Mouse (Mus musculus): ENCODE measurements around the gene Tmem254b. TPM values are rescaled to one million over a fixed set of nuclear protein-coding genes. Genes with fewer than 3 reads are reported as not detected.
A peak's percentile ranks its signal among the peaks of the same experiment; 100 is the strongest.
"Not testable (repeated sequence)": the region's sequence is repeated elsewhere in the genome, so short reads cannot be mapped to it uniquely, and the experiment has no call there.

The Tmem254b gene
- polyA plus RNA-seq (2017; shearing (Covaris generic)): 10 to 100 TPM in 1 of 2 experiments, 1 to 10 TPM in 1; 6.6 to 17.9 TPM

DNA sequence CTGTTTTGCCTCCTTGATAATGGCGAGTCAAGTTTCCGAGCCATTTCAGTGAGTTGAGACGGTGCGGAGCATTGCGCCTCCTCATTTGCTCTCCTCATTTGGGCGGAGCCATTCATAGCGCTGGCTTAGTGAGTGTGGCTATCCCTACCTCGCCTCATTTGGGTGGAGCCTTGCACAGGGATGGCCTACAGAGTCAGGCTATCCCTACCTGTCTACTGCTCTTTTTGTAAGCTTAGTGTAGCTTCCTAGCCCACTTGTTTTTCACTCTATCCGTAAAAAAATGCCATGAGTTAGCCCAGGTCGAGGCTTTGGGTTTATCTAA, at the start of gene Tmem254b:
Tmem254b (minus strand) TSS at position 116 of the 322 bp plus-strand sequence.
- ATAC-seq: peak; percentile 82

DNA sequence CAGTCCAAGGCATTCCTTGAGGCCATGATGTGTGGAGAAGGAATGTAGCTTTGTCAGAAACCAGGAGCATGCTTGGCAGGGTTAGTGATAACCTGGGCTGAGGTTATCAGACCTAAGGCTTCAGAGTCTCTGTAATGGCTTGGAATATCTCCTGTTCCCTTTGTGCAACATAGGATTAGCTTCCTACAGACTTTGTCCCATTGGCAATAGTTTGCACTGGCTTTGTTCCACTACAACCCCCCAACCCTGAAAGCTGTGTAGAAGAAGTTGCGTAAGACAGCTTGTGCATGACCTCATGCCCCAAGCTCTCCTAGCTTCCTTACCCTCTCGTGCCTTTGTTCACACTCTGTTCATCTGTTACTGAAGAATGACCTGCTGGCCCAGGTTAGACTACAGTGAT, 30.3 kb upstream of the Tmem254b start:
- not testable (repeated sequence) for ATAC-seq

DNA sequence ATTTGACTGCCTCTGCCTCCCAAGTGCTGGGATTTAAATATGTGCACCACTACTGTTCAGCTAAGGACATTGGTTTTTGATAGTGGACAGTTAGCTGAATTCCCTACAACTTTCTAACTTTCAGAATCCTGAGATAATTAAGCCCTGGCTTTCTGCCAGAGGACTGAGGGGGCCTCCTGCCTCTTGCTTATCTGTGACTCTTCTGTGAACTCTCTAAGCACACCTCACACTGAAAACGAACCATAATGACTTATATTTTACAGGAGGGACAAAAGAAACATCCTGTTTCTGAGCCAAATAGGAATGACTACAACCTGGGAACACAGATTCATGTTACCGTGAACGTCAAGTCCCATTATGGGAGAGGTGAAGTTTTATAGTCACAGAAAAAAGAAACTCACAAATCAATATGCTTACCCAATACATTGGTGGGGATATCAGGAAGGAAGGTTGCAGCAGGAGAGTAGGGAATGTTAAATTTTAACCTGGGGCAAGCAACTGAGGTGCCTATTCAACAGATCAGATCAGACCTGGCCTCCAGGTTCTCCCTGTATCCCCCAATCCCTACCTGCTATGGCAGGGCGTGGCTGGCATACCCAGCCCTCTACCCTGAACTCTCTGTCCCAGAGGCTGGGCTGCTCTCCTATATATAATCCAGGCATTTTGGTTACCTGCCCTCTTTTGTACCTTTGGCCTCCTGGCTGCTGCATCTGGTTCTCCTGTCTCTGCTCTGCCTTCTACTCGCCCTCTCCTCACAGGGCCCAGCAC, 9.6 kb upstream of the Tmem254b start:
- ATAC-seq: not testable (repeated sequence)

DNA sequence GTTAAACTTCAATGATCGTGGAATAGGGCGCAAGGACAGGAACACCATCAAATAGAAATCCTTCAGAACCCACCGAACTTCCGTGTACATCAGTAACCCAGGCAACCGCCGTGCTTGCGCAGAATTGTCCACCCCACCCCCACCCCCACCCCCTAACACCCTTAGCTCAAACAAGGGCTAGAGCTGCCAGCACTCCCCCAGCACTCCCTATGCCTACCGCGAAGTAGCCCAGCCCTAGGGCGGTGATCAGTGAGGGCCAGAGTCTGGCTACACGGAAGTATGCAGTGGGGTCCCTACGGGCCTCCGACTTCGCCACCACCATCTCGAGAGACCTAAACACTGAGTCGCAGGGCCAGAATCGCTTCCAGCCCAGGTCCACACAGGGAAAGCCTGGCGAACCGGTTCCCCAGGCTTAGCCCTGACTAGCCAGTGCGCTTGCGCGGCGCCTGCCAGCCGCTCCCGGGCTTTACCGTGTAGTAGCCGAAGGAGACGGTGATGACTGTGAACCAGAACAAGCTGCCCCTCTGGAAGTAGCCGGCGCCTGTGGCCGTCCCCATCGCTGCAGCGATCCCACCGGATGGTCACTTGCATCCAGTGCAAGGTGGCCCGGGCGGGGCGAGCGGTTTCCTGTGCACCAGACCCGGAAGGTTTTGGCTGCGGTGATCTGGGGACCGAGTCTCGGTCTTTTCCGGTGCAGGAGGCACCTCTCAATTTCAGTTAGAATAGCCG, 480 bp downstream of the Tmem254b start:
- peak; percentile 54 for ATAC-seq

DNA sequence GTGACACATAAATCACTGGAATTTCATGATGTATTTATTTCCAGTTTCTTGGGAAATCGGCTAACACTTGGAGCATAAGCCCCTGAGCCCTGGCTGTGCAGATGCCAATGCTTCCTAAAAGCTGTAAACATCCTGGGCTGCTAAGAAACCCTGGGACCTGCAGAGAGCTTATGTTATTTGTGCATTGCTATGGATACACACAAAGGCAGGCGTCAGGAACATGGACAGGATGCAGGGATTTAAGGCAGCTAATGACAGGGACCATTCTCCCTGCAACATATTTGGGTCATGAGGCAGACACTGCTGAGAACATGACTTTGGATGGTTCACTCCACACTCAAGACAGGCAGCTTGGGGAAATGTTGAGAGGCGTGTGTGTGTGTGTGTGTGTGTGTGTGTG, 9.0 kb downstream of the Tmem254b start:
- ATAC-seq: not testable (repeated sequence)

DNA sequence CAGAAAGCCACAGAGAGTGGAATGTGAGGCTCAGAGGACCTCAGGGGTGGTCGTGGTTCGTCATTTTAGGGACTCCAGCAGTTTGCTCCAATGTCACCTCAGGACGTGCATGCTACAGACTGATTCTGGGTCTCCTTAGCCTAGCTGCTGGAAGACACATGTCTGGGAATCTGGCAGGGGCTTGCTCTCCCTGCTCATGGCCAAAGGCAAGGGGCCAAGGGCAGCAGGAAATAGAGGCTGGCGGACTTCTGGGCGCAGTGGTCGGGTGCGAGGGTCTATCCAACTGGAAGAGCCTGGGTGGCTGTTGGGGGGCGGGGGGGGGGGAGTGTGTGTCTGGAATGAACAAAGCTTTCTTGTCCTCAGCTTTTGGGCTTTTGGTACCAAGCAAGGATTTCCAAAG, 18.5 kb downstream of the Tmem254b start:
- ATAC-seq: not testable (repeated sequence)

DNA sequence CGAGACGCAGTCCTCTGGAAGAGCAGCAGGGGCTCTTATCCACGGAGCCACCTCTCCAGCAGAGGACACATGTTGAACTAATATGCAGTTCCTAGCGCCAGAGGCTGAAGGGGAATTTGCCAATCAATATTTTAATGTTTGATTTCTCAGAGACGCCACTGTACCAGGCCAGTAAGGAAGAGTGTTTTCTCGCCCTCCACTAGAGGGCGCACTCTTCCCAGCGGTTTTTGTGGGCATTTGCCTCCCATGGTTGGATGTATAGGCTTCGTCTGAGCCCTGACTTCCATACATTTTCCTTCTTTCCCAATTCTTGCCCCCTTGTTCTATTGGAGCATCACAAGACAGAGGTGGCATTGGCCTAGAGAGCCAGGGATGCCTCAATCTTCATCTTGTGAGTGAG, 20.2 kb downstream of the Tmem254b start:
- not testable (repeated sequence) for ATAC-seq

DNA sequence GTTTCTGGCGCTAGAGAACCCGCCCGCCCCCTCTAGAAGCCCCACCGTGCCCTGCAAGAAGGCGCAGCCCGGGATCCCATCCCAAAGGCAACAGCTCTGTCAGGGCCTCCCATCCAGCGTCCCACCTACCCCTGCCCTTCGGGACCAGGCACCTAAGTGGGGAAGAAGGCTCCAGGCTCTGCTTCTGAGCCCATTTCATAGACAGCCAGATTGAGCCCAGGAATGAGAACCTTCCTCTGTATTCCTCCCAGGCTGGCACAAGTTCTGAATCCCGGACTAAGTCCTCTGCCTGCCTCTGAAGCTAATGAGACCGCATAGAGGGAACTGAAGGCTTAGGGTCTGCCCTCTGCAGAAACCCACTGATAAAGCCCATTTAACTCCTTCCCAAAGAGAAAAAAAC, 24.5 kb downstream of the Tmem254b start, which contains the start of gene Plac9b:
Plac9b (minus strand) TSS at position 101 of the 400 bp plus-strand sequence.
- ATAC-seq: not testable (repeated sequence)

DNA sequence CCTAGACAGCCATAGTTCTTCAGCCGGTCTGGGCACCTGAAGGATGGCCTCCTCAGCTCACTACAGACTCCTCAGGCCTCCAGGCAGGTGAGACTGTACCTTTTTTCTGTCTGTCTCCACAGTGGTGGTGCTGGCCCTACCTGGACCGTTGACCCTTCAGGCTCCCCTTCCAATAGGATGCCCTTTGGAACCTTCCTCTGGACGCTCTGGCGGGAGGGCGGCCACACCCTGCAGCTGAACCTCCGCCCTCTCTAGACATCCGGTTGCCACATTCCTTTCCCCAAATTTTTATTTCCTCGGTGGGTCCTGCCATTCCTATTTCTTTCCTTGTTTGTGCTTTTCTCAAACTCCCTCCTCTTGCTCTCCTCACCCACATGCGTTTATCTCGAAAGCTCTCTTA, 25.2 kb downstream of the Tmem254b start:
- not testable (repeated sequence) for ATAC-seq

DNA sequence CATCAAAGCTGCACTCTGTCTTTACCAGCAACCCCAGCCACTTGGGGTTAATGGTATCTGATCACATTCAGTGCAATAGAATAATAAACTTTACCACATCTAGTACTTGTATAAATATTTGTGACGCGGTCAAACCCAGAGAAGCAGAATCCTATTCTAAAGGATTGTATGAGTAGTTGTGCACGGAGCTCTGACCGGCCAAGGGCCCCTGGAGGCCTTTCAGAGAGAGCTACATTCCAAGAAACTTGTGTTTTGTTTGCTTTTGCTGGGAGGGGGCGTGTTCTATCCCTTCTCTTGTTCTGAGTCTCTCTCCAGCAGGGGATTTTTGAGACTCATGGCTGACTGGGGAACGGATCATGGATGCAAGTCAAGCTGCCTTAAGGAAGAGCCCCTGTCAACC, 31.8 kb downstream of the Tmem254b start:
- not testable (repeated sequence) for ATAC-seq

DNA sequence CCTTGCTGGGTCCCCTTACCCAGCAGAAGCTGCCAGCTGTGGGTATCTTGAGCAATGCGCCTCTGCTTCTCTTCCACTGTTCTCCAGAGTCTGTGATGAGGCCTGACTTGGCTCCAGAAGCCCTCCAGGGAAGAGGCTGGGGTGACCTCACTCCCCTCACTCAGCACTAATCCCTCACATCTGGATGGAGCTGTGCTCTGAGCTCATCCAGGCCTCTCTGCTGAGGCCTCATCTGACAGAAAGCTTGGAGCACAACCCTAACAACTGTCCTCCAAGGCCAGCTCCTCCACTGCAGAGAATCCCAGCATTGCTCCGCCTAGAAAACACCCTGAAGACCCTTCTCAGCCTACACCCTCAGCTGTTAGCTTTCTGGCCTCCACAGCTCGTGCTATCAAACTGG, 32.9 kb downstream of the Tmem254b start:
- ATAC-seq: not testable (repeated sequence)

DNA sequence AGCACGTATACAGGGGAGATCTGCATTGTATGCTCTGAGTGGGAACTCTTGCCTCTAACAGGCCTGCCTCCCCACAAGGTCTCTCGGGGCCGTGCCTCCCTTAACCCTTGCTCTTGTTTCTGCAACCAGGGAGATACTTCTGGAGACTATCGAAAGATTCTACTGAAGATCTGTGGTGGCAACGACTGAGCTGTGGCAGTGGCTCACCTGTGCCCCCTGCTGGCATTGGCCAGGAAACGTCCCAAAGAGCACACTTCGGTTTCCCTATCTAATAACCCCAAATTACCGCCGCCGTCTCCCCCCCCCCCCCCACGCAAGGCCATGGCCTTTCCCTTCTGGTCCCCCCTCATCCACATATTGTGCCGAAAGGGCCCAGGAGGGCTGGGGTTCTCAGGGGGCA, 41.6 kb downstream of the Tmem254b start:
- ATAC-seq: not testable (repeated sequence)

DNA sequence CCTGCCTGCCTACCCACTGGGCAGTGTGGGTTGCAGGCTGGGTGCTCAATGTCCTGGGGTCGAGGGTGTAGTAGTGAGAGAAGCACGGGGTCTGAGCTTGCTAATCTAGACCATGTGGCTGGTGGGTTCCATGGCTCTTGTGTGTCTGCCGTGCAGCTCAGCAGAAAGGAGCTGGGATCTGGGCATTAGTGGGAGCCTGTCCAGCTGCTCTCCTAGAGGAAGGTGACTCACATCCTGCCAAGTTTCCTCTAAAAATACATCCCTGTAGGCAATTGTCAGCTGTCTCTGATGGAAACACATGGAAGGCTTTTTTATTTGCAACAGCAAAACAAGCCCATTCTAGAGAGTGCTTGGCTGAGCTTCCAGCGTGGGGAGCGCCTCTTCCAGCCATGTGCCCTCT, 44.4 kb downstream of the Tmem254b start:
- ATAC-seq: not testable (repeated sequence)

DNA sequence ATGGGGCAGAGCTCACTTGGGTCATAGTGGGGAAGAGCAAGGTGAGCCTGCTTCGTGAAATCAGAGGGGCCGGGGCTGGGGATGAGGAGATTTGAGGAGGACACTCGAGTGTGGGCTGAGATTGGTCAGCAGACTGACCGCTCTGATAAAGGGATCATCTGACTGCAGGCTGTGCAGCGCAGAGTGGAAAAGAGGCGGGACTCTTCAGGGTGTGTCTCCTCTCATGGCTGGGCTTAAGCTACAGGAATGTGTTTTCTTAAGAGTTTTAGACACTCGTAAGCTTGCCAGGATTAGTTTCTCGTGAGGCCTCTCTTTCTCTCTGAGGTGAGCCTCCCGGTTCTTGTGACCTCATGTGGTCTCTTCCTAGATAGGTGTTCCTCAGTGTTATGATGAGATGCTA, 45.7 kb downstream of the Tmem254b start:
- ATAC-seq: not testable (repeated sequence)

DNA sequence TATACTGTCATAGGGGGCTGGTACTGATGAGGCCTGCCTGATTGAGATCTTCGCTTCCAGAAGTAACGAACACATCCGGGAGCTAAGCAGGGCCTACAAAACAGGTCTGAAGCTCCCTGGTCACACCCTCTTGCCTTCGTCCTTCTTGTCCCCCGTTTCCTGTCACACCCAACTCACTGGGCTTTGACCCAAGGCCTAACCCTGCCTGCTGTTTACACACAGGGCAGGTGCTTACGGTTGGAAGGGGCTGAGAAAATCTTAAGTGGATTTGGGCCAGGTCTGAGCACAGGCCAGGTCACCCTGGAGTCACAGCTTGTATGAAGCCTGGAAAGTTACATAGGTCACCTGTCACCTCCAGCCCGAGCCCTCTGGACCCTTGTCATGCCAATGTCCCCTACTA, 50.8 kb downstream of the Tmem254b start:
- not testable (repeated sequence) for ATAC-seq

Other genes starting within 250 kb of the Tmem254b start
- not detected for gene Duxbl1, start 228.5 kb downstream of the Tmem254b start, polyA plus RNA-seq (2017; shearing (Covaris generic))
- gene Gm9780, start 164.3 kb downstream of the Tmem254b start, polyA plus RNA-seq (2017; shearing (Covaris generic)): not detected
- gene Tmem254c, start 139.7 kb downstream of the Tmem254b start, polyA plus RNA-seq (2017; shearing (Covaris generic)): 10 to 100 TPM; 59.9 to 60.0 TPM
- gene Cphx2, start 125.5 kb downstream of the Tmem254b start, polyA plus RNA-seq (2017; shearing (Covaris generic)): not detected
- gene Cphx3, start 124.7 kb downstream of the Tmem254b start, polyA plus RNA-seq (2017; shearing (Covaris generic)): not detected
- not detected for gene Duxbl2, start 88.7 kb downstream of the Tmem254b start, polyA plus RNA-seq (2017; shearing (Covaris generic))
- gene Plac9b, start 24.6 kb downstream of the Tmem254b start, polyA plus RNA-seq (2017; shearing (Covaris generic)): not detected
- not detected for gene Duxbl3, start 50.9 kb upstream of the Tmem254b start, polyA plus RNA-seq (2017; shearing (Covaris generic))